In genomic region chr10:118110921-118111301, GRCm38 (mm10) we compare ENCODE assay signal across 20 mouse cellular contexts. TPM values are rescaled to one million over a fixed set of nuclear protein-coding genes. Genes with fewer than 3 reads are reported as not detected.
DNase-seq lines count a peak whose midpoint lies in the region; ATAC-seq and TF ChIP-seq lines count a peak whose summit lies in the region.
"Had no signal": no experiment of that assay in that cellular context is flagged by ENCODE, and none has a peak within 500 bp of the region (broad histone marks: within the 10 kb centered on the region; RNA-seq: fewer than 3 reads in every experiment).

No protein-coding gene starts in this region.

- DNase-seq in kidney, adult 11 months: no peak
- peak; percentile 39 for DNase-seq in midbrain, embryonic 11.5 days (ENCODE audit: low spot score, missing footprints)
- DNase-seq in midbrain, postnatal 0 days (ENCODE audit: low spot score): no peak
- DNase-seq in kidney, postnatal 14 days: peak; percentile 24
- peak; percentile 15 for DNase-seq in naive thymus-derived CD4-positive, alpha-beta T cell, adult 2 months (ENCODE audit: low read depth)
- DNase-seq in Muller cell, postnatal 12 days (ENCODE audit: inconsistent ontology term): no peak
- no peak for DNase-seq in spleen, postnatal 10 days (ENCODE audit: low spot score in 2 of 2)
- DNase-seq: adrenal gland, postnatal 25 days; cerebellum, adult 11-12 months; cerebellum, adult 8-10 months; cerebellum, postnatal 14 days; gastrocnemius, postnatal 10 days; gastrocnemius, postnatal 36 days; heart, adult 2 months had no signal

- peaks cover 32% of the 10 kb centered on the region for H3K27me3 ChIP-seq in kidney, embryonic 15.5 days
- no peaks in the 10 kb centered on the region for H3K27me3 ChIP-seq in midbrain, embryonic 11.5 days (ENCODE audit: control insufficient read depth, insufficient read depth, low read length)
- H3K27me3 ChIP-seq in midbrain, postnatal 0 days (ENCODE audit: insufficient read depth, low read length): no peaks in the 10 kb centered on the region
- H3K27me3 ChIP-seq: forebrain, embryonic 13.5 days had no signal

- no peaks in the 10 kb centered on the region for H3K36me3 ChIP-seq in kidney, embryonic 15.5 days
- no peaks in the 10 kb centered on the region for H3K36me3 ChIP-seq in midbrain, embryonic 11.5 days (ENCODE audit: control insufficient read depth, insufficient read depth, low read length)
- no peaks in the 10 kb centered on the region for H3K36me3 ChIP-seq in midbrain, postnatal 0 days (ENCODE audit: insufficient read depth, low read length)
- H3K36me3 ChIP-seq: forebrain, embryonic 10.5 days; heart, embryonic 10.5 days; heart, embryonic 13.5 days had no signal

- no peak overlapping the region for H3K9ac ChIP-seq in kidney, embryonic 15.5 days
- H3K9ac ChIP-seq in midbrain, embryonic 11.5 days (ENCODE audit: low read length): no peak overlapping the region
- no peak overlapping the region for H3K9ac ChIP-seq in midbrain, postnatal 0 days (replicated peaks; ENCODE audit: low read length, poor library complexity, severe bottlenecking)
- H3K9ac ChIP-seq: forebrain, embryonic 13.5 days had no signal

- no peak overlapping the region for H3K4me3 ChIP-seq in kidney, embryonic 15.5 days (replicated peaks)
- H3K4me3 ChIP-seq in midbrain, embryonic 11.5 days (ENCODE audit: low read depth, low read length): no peak overlapping the region
- no peak overlapping the region for H3K4me3 ChIP-seq in midbrain, postnatal 0 days (ENCODE audit: low read depth, low read length)
- H3K4me3 ChIP-seq: forebrain, embryonic 10.5 days; forebrain, embryonic 13.5 days; heart, adult 2 months; heart, embryonic 10.5 days; heart, embryonic 13.5 days had no signal

- H3K27ac ChIP-seq in kidney, embryonic 15.5 days: peak overlapping the region; percentile 74
- H3K27ac ChIP-seq in midbrain, embryonic 11.5 days (ENCODE audit: low read depth, low read length): no peak overlapping the region
- H3K27ac ChIP-seq in midbrain, postnatal 0 days (ENCODE audit: low read depth, low read length): no peak overlapping the region
- H3K27ac ChIP-seq: forebrain, embryonic 13.5 days; heart, adult 2 months had no signal

- ATAC-seq in kidney, embryonic 15.5 days (replicated peaks; ENCODE audit: low FRiP score): no peak
- ATAC-seq in midbrain, embryonic 11.5 days (ENCODE audit: low FRiP score): no peak
- no peak for ATAC-seq in midbrain, postnatal 0 days (ENCODE audit: low FRiP score)
- ATAC-seq: forebrain, embryonic 13.5 days; forebrain, embryonic 16.5 days had no signal

- WGBS in kidney, embryonic 15.5 days: 50% methylated on average over 7 of the region's 7 CpGs
- WGBS in midbrain, embryonic 11.5 days: 82% methylated on average over 7 of the region's 7 CpGs
- 71% methylated on average over 7 of the region's 7 CpGs for WGBS in midbrain, postnatal 0 days

- H3K4me2 ChIP-seq in kidney, embryonic 15.5 days: no peak overlapping the region
- H3K4me2 ChIP-seq in midbrain, embryonic 11.5 days: no peak overlapping the region
- no peak overlapping the region for H3K4me2 ChIP-seq in midbrain, postnatal 0 days (ENCODE audit: low read depth, low read length, poor library complexity, severe bottlenecking)
- H3K4me2 ChIP-seq: forebrain, embryonic 13.5 days had no signal

- H3K4me1 ChIP-seq in kidney, embryonic 15.5 days: peaks cover 24% of the 10 kb centered on the region
- no peaks in the 10 kb centered on the region for H3K4me1 ChIP-seq in midbrain, embryonic 11.5 days (ENCODE audit: control insufficient read depth, insufficient read depth, low read length)
- H3K4me1 ChIP-seq in midbrain, postnatal 0 days (ENCODE audit: insufficient read depth, low read length): no peaks in the 10 kb centered on the region

- TF ChIP-seq CTCF in midbrain, postnatal 0 days (IDR thresholded peaks at IDR 0.05): no peak

- no peaks in the 10 kb centered on the region for H3K9me3 ChIP-seq in kidney, embryonic 15.5 days (replicated peaks)
- H3K9me3 ChIP-seq in midbrain, embryonic 11.5 days (ENCODE audit: control insufficient read depth, low read length): no peaks in the 10 kb centered on the region
- no peaks in the 10 kb centered on the region for H3K9me3 ChIP-seq in midbrain, postnatal 0 days (ENCODE audit: low read length)
- H3K9me3 ChIP-seq: forebrain, embryonic 10.5 days; forebrain, embryonic 13.5 days; heart, embryonic 10.5 days; heart, embryonic 13.5 days had no signal

RNA-seq across cellular contexts. Expression of gene Mdm1, which starts 30.7 kb away (rescaled TPM):
- polyA plus RNA-seq in kidney, embryonic 15.5 days (2015; fragmentation: Nextera tagmentation; extraction: Ambion mirVana): 29.3 and 29.8 TPM in 2 replicates
- polyA plus RNA-seq in midbrain, embryonic 11.5 days (2014; fragmentation: Nextera tagmentation; extraction: Ambion mirVana): 56.7 and 59.0 TPM in 2 replicates
- 22.7 and 32.9 TPM in 2 replicates for total RNA-seq in midbrain, postnatal 0 days (2014; rRNA removed)
- polyA plus RNA-seq in midbrain, postnatal 0 days (2015; fragmentation: Nextera tagmentation; extraction: Ambion mirVana): 15.8 and 19.1 TPM in 2 replicates

Comparison
In these comparisons a context has a peak if more than half of its experiments do, and no peak if none do; other contexts are left out.
1. DNase-seq: peak in midbrain, embryonic 11.5 days (single experiment), kidney, postnatal 14 days (single experiment) and naive thymus-derived CD4-positive, alpha-beta T cell, adult 2 months (single experiment); none in kidney, adult 11 months (single experiment), midbrain, postnatal 0 days (single experiment), Muller cell, postnatal 12 days (single experiment) and spleen, postnatal 10 days (0 of 2).